Mouse (Mus musculus) heart, adult 2 months (tissue): ENCODE data around the gene Stx8.

Experiments
- CTCF ChIP-seq: fragments of 200-600 bp; IDR thresholded peaks from 2 replicates; pipeline ENCODE4 v1.8.1; 2022; ENCODE audit warnings: antibody characterized with exemption, mild to moderate bottlenecking, moderate library complexity
- POLR2A ChIP-seq: fragments of 200-500 bp; IDR thresholded peaks from 2 replicates; pipeline ENCODE4 v1.6.1; 2011; ENCODE audit warnings: mild to moderate bottlenecking, low read depth, low read length, control low read depth; ENCODE audit not compliant: insufficient read depth

DNA sequence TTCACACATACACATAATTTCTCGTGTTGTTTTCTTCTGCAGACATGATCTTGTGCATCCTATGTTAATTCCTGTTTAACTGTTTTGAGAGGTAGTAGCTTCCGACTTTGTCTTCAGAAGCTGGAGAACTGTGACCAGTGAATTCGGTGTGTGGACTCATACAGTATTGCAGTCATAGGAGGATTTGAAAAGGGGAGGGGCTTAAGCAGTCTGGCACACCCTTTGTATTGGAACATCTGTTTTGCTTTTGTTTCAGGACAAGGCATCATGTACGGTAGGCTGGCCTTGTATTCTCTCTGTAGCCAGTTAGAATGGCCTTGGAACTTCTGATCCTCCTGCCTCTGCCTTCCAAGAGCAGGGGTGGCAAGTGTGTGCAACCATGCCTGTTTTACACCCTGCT lies 30.0 kb downstream of the Stx8 start:
- no peak for TF ChIP-seq POLR2A
- no peak for TF ChIP-seq CTCF
